Mouse (Mus musculus): Measurements from ENCODE around the gene Glis1. TPM values are rescaled to one million over a fixed set of nuclear protein-coding genes. Genes with fewer than 3 reads are reported as not detected.

Gene Glis1
- total RNA-seq, 1 experiment: 0.98 TPM

DNA sequence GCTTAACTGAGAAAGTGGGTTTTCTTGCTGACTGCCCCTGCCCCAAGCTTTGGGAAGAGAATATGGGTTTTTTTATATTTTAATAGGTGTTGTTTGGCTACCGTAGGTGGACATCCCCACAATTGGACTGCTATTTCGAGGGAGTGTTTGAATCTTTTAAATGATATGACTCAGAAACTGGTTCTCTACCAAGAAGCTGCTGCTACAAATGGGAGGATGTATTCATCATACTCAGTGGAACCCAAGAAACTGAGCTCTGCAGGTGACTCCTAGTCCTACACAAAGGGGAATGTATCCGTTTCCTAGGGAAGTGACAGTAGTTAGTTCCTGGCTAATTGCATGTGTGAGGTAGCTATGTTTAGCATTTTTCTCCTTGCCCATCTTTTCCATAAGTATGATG is 45.0 kb upstream of the Glis1 start:
- Histone ChIP-seq H3K9me3 (ENCODE audit: control insufficient read depth, insufficient read depth, low read depth, low read length) (no peaks in the 10 kb centered on the region), H3K27ac (ENCODE audit: insufficient read depth, low read depth, low read length, poor library complexity, severe bottlenecking) (no peak overlapping the region), H3K36me3 (ENCODE audit: control insufficient read depth, insufficient read depth, low read length, poor library complexity, severe bottlenecking) (peaks cover 44% of the 10 kb centered on the region), H3K4me1 (ENCODE audit: control insufficient read depth in 2 of 2, insufficient read depth in 2 of 2, low read length in 2 of 2, poor library complexity in 1 of 2) (no peaks in the 10 kb centered on the region), H3K4me3 (ENCODE audit: insufficient read depth in 1 of 2, low read depth in 1 of 2, low read length in 2 of 2, poor library complexity in 1 of 2, severe bottlenecking in 1 of 2) (no peak overlapping the region), H3K9ac (ENCODE audit: insufficient read depth, low read depth, low read length, poor library complexity, severe bottlenecking) (no peak overlapping the region)
- TF ChIP-seq ZNF384 (IDR thresholded peaks at IDR 0.05; ENCODE audit: low read depth, low read length): no peak
- TF ChIP-seq ZC3H11A (IDR thresholded peaks at IDR 0.05; ENCODE audit: borderline replicate concordance, low read depth, low read length): no peak
- TF ChIP-seq CHD2 (IDR thresholded peaks at IDR 0.05; ENCODE audit: low read depth, low read length): no peak
- no peak for TF ChIP-seq HCFC1 (IDR thresholded peaks at IDR 0.05; ENCODE audit: borderline replicate concordance, insufficient read depth, low read length)
- no peak for TF ChIP-seq MAFK (IDR thresholded peaks at IDR 0.05; ENCODE audit: insufficient read depth, low read depth, low read length)
- DNase-seq (ENCODE audit: low read depth, low spot score): no peak
- in situ Hi-C loops (cut with MboI; ENCODE audit: low sequenced_read_pairs in 2 of 2, unreplicated experiment in 2 of 2): no loop called here

DNA sequence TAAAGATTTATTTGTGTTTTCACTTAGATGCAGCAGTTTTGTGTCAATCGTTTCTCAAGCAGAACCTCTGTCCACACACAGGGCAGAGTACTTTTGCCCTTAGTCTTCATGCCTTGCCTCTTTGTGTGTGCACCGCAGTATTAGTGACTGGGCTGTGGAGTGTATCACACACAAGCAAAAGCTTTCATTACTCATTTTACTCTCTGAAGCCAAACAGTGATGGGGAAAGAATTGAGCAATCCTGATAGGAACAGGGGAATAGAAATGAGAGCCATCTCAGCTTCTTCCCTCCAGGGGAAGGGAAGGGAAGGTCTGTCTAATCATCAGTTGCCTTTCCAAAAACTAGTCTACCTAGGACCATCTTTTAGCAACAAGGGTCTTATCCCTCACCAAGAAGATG is 40.6 kb upstream of the Glis1 start:
- in situ Hi-C loops (cut with MboI; ENCODE audit: low sequenced_read_pairs in 2 of 2, unreplicated experiment in 2 of 2): no loop called here
- Histone ChIP-seq H3K27ac (ENCODE audit: insufficient read depth, low read depth, low read length, poor library complexity, severe bottlenecking) (no peak overlapping the region), H3K36me3 (ENCODE audit: control insufficient read depth, insufficient read depth, low read length, poor library complexity, severe bottlenecking) (peaks cover 47% of the 10 kb centered on the region), H3K4me3 (ENCODE audit: insufficient read depth in 1 of 2, low read depth in 1 of 2, low read length in 2 of 2, poor library complexity in 1 of 2, severe bottlenecking in 1 of 2) (no peak overlapping the region), H3K9me3 (ENCODE audit: control insufficient read depth, insufficient read depth, low read depth, low read length) (no peaks in the 10 kb centered on the region), H3K9ac (ENCODE audit: insufficient read depth, low read depth, low read length, poor library complexity, severe bottlenecking) (no peak overlapping the region), H3K4me1 (ENCODE audit: control insufficient read depth in 2 of 2, insufficient read depth in 2 of 2, low read length in 2 of 2, poor library complexity in 1 of 2) (no peaks in the 10 kb centered on the region)
- TF ChIP-seq CHD2 (IDR thresholded peaks at IDR 0.05; ENCODE audit: low read depth, low read length): no peak
- no peak for TF ChIP-seq MAFK (IDR thresholded peaks at IDR 0.05; ENCODE audit: insufficient read depth, low read depth, low read length)
- no peak for TF ChIP-seq HCFC1 (IDR thresholded peaks at IDR 0.05; ENCODE audit: borderline replicate concordance, insufficient read depth, low read length)
- no peak for TF ChIP-seq ZC3H11A (IDR thresholded peaks at IDR 0.05; ENCODE audit: borderline replicate concordance, low read depth, low read length)
- TF ChIP-seq ZNF384 (IDR thresholded peaks at IDR 0.05; ENCODE audit: low read depth, low read length): no peak
- no peak for DNase-seq (ENCODE audit: low read depth, low spot score)

GRCm38 (mm10) chr4:107420202-107420601 is 14.2 kb upstream of the Glis1 start:
- in situ Hi-C loops (cut with MboI; ENCODE audit: low sequenced_read_pairs in 2 of 2, unreplicated experiment in 2 of 2): no loop called here
- no peaks in the 10 kb centered on the region for H3K9me3 ChIP-seq (ENCODE audit: control insufficient read depth, insufficient read depth, low read depth, low read length)
- H3K4me1 ChIP-seq (ENCODE audit: control insufficient read depth in 2 of 2, insufficient read depth in 2 of 2, low read length in 2 of 2, poor library complexity in 1 of 2): peaks cover 0 to 3% of the 10 kb centered on the region in 2 experiments; a peak in 1 of 4 replicates
- TF ChIP-seq CHD2 (IDR thresholded peaks at IDR 0.05; ENCODE audit: low read depth, low read length) (no peak), HCFC1 (IDR thresholded peaks at IDR 0.05; ENCODE audit: borderline replicate concordance, insufficient read depth, low read length) (no peak), MAFK (IDR thresholded peaks at IDR 0.05; ENCODE audit: insufficient read depth, low read depth, low read length) (no peak), ZNF384 (IDR thresholded peaks at IDR 0.05; ENCODE audit: low read depth, low read length) (no peak), ZC3H11A (IDR thresholded peaks at IDR 0.05; ENCODE audit: borderline replicate concordance, low read depth, low read length) (no peak)
- no peak overlapping the region for H3K4me3 ChIP-seq (ENCODE audit: insufficient read depth in 1 of 2, low read depth in 1 of 2, low read length in 2 of 2, poor library complexity in 1 of 2, severe bottlenecking in 1 of 2)
- H3K36me3 ChIP-seq (ENCODE audit: control insufficient read depth, insufficient read depth, low read length, poor library complexity, severe bottlenecking): peaks cover 7% of the 10 kb centered on the region
- DNase-seq (ENCODE audit: low read depth, low spot score): no peak
- no peak overlapping the region for H3K9ac ChIP-seq (ENCODE audit: insufficient read depth, low read depth, low read length, poor library complexity, severe bottlenecking)
- H3K27ac ChIP-seq (ENCODE audit: insufficient read depth, low read depth, low read length, poor library complexity, severe bottlenecking): no peak overlapping the region

DNA sequence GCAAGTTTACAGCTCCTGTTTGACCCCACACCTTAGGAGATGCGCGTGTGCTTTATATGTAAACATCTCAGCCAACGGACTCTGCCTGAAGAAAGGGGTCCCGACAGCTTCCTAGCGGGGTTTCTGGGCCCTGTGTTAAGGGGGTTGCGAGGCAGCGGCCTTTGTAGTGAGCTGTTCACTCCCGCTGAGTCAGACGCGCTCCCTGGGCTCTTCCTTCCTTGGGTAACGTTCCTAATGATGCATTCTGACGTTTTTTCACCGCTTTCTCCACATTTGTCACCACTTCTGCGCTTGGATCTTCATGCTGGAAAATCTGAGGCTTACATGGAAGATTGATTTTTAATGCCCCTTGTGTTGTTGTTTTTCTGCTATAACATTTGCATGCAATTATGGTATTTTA is 12.7 kb upstream of the Glis1 start:
- no peak for DNase-seq (ENCODE audit: low read depth, low spot score)
- in situ Hi-C loops (cut with MboI; ENCODE audit: low sequenced_read_pairs in 2 of 2, unreplicated experiment in 2 of 2): no loop called here
- TF ChIP-seq ZC3H11A (IDR thresholded peaks at IDR 0.05; ENCODE audit: borderline replicate concordance, low read depth, low read length) (no peak), CHD2 (IDR thresholded peaks at IDR 0.05; ENCODE audit: low read depth, low read length) (no peak), MAFK (IDR thresholded peaks at IDR 0.05; ENCODE audit: insufficient read depth, low read depth, low read length) (no peak), ZNF384 (IDR thresholded peaks at IDR 0.05; ENCODE audit: low read depth, low read length) (no peak), HCFC1 (IDR thresholded peaks at IDR 0.05; ENCODE audit: borderline replicate concordance, insufficient read depth, low read length) (no peak)
- Histone ChIP-seq H3K9ac (ENCODE audit: insufficient read depth, low read depth, low read length, poor library complexity, severe bottlenecking) (no peak overlapping the region), H3K9me3 (ENCODE audit: control insufficient read depth, insufficient read depth, low read depth, low read length) (no peaks in the 10 kb centered on the region), H3K4me3 (ENCODE audit: insufficient read depth in 1 of 2, low read depth in 1 of 2, low read length in 2 of 2, poor library complexity in 1 of 2, severe bottlenecking in 1 of 2) (no peak overlapping the region), H3K27ac (ENCODE audit: insufficient read depth, low read depth, low read length, poor library complexity, severe bottlenecking) (no peak overlapping the region), H3K4me1 (ENCODE audit: control insufficient read depth in 2 of 2, insufficient read depth in 2 of 2, low read length in 2 of 2, poor library complexity in 1 of 2) (peaks cover 0 to 3% of the 10 kb centered on the region in 2 experiments; a peak in 1 of 4 replicates), H3K36me3 (ENCODE audit: control insufficient read depth, insufficient read depth, low read length, poor library complexity, severe bottlenecking) (0 out of 2 replicates have a peak, but pooled peaks cover 3% of the 10 kb centered on the region)

- Histone ChIP-seq H3K36me3 (ENCODE audit: control insufficient read depth, insufficient read depth, low read length, poor library complexity, severe bottlenecking) (0 out of 2 replicates have a peak, but pooled peaks cover 3% of the 10 kb centered on the region), H3K9me3 (ENCODE audit: control insufficient read depth, insufficient read depth, low read depth, low read length) (no peaks in the 10 kb centered on the region), H3K4me3 (ENCODE audit: insufficient read depth in 1 of 2, low read depth in 1 of 2, low read length in 2 of 2, poor library complexity in 1 of 2, severe bottlenecking in 1 of 2) (no peak overlapping the region), H3K9ac (ENCODE audit: insufficient read depth, low read depth, low read length, poor library complexity, severe bottlenecking) (no peak overlapping the region), H3K4me1 (ENCODE audit: control insufficient read depth in 2 of 2, insufficient read depth in 2 of 2, low read length in 2 of 2, poor library complexity in 1 of 2) (peaks cover 0 to 3% of the 10 kb centered on the region in 2 experiments; a peak in 1 of 4 replicates), H3K27ac (ENCODE audit: insufficient read depth, low read depth, low read length, poor library complexity, severe bottlenecking) (no peak overlapping the region)
- TF ChIP-seq HCFC1 (IDR thresholded peaks at IDR 0.05; ENCODE audit: borderline replicate concordance, insufficient read depth, low read length): no peak
- no peak for TF ChIP-seq ZNF384 (IDR thresholded peaks at IDR 0.05; ENCODE audit: low read depth, low read length)
- TF ChIP-seq MAFK (IDR thresholded peaks at IDR 0.05; ENCODE audit: insufficient read depth, low read depth, low read length): no peak
- TF ChIP-seq CHD2 (IDR thresholded peaks at IDR 0.05; ENCODE audit: low read depth, low read length): no peak
- no peak for TF ChIP-seq ZC3H11A (IDR thresholded peaks at IDR 0.05; ENCODE audit: borderline replicate concordance, low read depth, low read length)
- in situ Hi-C loops (cut with MboI; ENCODE audit: low sequenced_read_pairs in 2 of 2, unreplicated experiment in 2 of 2): no loop called here
- DNase-seq (ENCODE audit: low read depth, low spot score): no peak
Observed at GRCm38 (mm10) chr4:107422176-107422575, 12.2 kb upstream of the Glis1 start.

Measured in ES-E14 (cell line).